Mouse (Mus musculus) kidney, adult 9 months (tissue): ENCODE measurements at regions not wholly inside any gene's neighbourhood (a gene's known extent, or its start where the extent isn't known, plus 50 kb on each side); places are given as distances from the start of the nearest gene placed in this dataset.
"Not testable (repeated sequence)": the region's sequence is repeated elsewhere in the genome, so short reads cannot be mapped to it uniquely, and the experiment has no call there.

Experiments
- DNase-seq: peaks from one replicate; pipeline ENCODE4 v3.0.0; 2022

- DNase-seq: no peak
These were observed 78.8 kb downstream of the Tpbg start for GRCm38 (mm10) chr9:85920745-85921614.

GRCm38 (mm10) chr9:85925259-85925658 is 83.1 kb downstream of the Tpbg start:
- no peak for DNase-seq

- no peak for DNase-seq
These were observed 90.0 kb downstream of the Tpbg start for GRCm38 (mm10) chr9:85932209-85932608.

- not testable (repeated sequence) for DNase-seq
These were observed 101.0 kb downstream of the Tpbg start for GRCm38 (mm10) chr9:85943066-85943684.

DNA sequence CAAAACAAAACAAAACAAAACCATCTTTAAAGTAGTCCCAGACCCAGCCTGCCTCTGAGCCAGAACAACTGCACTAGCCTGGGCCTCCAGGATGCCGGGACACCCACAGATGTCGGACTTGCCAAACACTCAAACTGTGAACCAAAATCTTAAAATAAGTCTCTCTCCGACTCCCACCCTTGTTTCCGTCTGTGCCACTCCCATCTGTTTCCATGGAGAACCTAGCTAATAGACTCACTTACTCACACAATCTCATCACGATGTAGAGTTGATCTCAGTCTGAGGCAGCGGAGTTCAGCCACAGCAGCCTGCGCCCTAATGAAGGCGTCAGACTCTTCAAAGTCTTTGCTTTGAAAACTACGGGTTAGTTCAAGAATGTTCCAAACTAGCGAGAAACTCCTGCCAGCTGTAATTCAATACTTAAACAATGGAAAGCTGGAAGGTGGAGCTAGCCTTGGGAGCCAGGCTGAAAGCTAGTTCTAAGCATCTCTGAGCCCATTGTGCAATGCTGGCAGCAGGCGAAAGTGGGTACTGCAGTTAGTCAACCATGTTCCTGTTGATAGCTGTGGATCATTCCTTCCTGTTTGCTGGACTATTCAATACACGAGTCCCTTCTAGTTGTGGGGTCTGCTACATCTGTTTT is 106.4 kb downstream of the Tpbg start:
- DNase-seq: no peak

- DNase-seq: no peak
These were observed 109.6 kb downstream of the Tpbg start for GRCm38 (mm10) chr9:85951777-85952176.

- DNase-seq: no peak
These were observed 127.9 kb downstream of the Tpbg start for GRCm38 (mm10) chr9:85970076-85970475.

DNA sequence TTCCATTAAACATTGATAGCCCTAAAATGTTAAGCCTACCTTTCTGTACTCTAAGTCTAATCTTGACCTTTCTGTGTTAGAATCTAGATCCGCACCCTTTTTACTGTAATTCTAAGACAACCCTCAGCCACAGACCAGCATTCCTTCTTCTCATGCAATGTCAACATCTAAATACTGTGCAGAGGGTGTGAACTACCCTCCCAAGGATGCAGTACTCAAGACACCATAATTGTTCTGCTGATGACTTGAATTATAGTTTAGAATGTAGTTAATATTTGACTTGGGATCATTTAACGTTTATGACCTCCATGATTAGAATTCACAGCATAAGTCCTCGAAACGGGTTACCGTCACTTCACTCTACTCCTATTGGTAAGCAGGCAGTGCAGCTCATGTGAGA is 139.2 kb downstream of the Tpbg start:
- DNase-seq: no peak

DNA sequence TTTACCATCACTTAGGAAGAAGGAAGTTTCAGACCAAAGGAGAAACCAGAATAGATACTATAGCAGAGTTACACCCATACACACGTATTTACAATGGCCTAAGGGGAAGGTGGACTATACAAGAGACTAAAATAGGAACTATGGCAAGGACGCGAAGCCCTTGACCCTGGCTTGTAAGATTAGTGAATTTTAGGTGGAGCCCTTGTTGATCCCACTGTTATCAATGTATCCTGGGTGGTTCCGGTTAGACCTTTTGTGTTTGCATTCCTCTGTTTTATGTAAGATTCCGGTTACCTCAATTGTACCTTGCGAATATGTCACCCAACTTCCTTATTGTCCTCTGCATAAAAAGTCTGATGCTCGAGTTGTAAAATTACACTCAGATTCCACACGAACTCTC is 141.3 kb downstream of the Tpbg start:
- DNase-seq: not testable (repeated sequence)

DNA sequence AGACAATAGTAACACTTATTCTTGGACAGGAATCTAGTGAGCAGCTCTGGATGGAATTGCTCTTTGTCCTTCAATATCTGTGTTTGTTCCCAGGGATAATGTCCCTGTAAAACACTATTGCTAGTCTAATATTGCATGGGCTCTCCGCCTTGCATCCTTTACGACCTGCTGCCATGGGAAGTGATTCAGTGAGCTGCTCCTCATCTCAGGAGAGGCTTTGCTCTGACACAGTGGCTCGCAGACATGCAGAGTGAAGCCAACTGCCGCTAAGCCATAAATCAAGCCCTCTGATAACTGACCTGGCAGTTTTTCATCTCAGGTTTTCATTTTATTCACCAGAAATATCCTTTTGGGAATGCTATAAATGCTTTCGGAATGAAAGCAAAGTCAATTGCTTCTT is 143.5 kb downstream of the Tpbg start:
- no peak for DNase-seq

DNA sequence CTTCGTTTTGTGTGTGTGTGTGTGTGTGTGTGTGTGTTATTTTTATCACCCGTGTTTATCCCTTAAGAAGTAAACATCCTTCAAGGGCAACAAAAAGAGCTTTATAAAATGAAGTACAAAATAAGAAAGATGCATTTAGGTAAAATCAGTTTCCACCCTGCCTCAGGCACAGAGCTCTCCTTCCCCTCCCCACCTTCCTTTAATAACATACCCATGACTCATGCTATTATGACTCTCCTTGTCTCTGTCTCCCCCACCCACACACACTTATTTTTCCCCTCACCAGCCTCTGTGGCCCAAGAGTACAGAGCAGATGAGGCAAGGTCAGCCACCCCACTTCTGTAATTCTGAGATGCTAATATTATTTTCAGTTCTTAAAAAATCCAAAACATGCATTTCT is 144.0 kb downstream of the Tpbg start:
- DNase-seq: no peak

GRCm38 (mm10) chr9:86002996-86003395 is 160.8 kb downstream of the Tpbg start:
- DNase-seq: no peak

- no peak for DNase-seq
These were observed 169.5 kb downstream of the Tpbg start for GRCm38 (mm10) chr9:86011661-86012060.

DNA sequence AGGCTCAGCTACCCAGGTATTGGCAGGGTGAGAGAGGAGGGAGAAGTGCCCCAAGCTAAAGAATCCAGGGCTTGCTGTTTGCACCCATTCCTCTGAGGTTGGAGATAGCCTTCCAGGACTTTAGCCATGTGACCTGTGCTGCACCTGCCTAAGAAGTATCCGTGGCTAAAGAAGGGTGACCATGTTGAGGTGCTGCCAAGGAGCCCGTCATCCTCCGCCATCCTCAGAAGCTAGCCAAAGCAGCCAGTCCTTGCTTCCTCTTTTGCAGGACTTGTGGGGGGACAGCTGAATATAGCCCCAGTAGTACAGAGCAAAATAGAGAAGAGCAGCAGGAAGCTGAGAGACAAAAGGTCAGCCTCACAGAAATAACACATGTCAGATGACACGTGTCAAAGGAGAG is 173.7 kb downstream of the Tpbg start:
- no peak for DNase-seq

GRCm38 (mm10) chr9:86020133-86020532 is 178.0 kb downstream of the Tpbg start:
- no peak for DNase-seq

DNA sequence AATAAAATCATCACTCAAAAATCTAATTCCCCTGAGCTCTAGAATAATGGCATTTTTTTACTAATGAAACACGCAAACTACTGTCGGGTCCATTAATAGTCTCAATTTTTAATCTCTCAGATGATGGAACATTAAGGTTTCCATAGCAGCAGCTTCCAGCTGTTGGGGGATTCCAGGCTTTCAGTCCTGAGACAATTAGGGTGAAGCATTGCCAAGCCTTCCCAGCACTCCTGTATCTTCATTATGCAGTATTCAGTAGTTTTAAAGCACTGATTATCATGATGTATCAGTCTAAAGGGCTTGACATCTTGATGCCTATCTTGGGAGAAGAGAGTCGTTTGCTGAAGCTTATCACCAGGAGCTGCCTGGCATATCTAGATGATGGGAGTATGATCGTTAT is 178.6 kb downstream of the Tpbg start:
- DNase-seq: no peak

- no peak for DNase-seq
These were observed 188.6 kb downstream of the Tpbg start for GRCm38 (mm10) chr9:86030738-86031137.

DNA sequence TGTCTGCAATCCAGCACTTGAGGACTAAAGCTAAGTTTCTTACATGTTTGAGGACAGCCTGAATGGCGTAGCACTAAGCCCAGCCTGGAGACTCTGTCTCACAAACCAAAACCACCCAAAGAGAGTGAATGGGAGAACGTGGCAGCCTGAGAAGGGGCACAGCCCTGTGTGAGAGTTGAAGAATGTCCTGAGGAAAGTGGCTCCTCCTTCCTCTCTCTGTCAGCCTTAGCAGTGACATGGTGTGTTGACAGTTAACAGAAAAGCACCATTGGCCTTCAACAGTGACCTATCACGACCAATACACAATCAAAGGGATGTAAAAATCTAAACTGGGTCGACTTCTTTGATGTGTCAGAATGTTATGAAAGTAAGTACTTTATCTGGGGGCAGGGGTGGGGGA is 201.9 kb downstream of the Tpbg start:
- no peak for DNase-seq

DNA sequence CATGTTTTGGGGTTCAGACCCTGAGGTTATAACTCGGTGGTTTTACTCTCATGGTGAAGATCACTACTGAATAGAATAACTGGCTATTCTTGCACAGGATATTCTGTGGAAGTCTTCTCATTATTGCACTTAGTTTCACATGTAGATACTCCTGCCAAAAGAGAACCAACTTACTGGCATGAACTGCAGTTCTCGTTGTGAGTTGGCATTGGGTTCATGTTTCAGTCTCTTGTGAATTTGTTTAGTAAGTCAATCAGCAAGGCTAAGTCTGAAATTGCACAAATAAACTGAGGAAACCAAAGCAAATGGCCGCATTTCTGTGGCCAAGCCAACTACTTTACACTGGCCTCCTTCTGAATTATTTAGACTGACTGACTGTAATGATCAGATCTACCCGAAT is 215.9 kb downstream of the Tpbg start:
- no peak for DNase-seq

- no peak for DNase-seq
These were observed 217.9 kb downstream of the Tpbg start for GRCm38 (mm10) chr9:86060049-86060448.

GRCm38 (mm10) chr9:86061230-86061629 is 219.1 kb downstream of the Tpbg start:
- no peak for DNase-seq

DNA sequence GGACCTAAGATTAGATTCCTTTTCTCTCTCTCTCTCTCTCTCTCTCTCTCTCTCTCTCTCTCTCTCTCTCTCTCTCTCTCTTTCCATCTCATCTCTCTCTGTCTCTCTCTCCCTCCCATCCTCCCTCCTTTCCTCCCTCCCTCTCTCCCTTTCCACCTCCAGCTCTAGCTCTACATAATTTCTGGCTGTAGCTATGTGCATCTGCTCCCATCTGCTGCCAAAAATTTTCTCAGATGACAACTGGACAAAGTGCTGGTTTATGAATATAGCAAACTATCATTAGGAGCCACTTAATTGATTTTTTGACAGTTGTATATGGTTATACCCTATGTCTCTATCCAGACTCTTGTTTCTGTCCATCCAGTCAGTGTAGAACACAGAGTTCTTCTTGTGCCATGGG is 237.1 kb downstream of the Tpbg start:
- no peak for DNase-seq

GRCm38 (mm10) chr9:86081873-86082272 is 239.7 kb downstream of the Tpbg start:
- DNase-seq: peak; percentile 2

DNA sequence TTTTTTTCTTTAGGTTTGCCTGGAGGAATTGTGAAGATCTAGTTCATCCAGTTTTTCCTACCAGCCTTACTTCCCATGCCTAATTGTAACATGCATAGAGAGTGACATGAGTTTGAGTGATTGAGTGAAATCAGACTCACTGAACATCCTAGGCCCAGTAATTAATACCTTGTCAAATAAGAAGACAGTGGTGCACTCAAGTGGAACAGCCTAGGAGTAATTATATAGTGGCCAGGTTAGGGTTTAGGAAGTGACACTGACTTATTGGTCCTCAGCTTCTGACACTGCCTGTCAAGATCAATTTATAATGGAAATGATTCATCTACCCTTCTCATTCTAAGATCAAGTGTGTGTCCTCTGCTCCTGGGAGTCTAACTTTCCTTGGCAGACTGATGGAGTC is 250.8 kb downstream of the Tpbg start:
- no peak for DNase-seq
